Mouse (Mus musculus) myocyte (in vitro differentiated cells): ENCODE results near the gene Tnni2. TPM values are rescaled to one million over a fixed set of nuclear protein-coding genes. Genes with fewer than 3 reads are reported as not detected.

Experiments
- H3K27me3 ChIP-seq: one replicate; pipeline ENCODE4 v1.6.1; 2011; ENCODE audit not compliant: control insufficient read depth, insufficient read depth, insufficient read length
- H3K36me3 ChIP-seq: one replicate; pipeline ENCODE4 v1.6.1; 2011; ENCODE audit not compliant: control insufficient read depth, insufficient read depth
- H3K4me2 ChIP-seq: one replicate; pipeline ENCODE4 v1.6.1; 2011; ENCODE audit warnings: low read depth, control low read depth
- H3K4me3 ChIP-seq: one replicate; pipeline ENCODE4 v1.5.1; 2011; ENCODE audit warnings: mild to moderate bottlenecking, control low read depth, moderate library complexity
- H3K79me2 ChIP-seq: one replicate; pipeline ENCODE4 v1.6.1; 2011; ENCODE audit not compliant: control insufficient read depth, insufficient read depth
- H3ac ChIP-seq: one replicate; pipeline ENCODE4 v1.6.1; 2011; ENCODE audit not compliant: control insufficient read depth, insufficient read length
- CEBPB ChIP-seq: IDR thresholded peaks from 2 replicates; pipeline ENCODE4 v1.6.1; 2011; ENCODE audit warnings: mild to moderate bottlenecking, moderate library complexity; ENCODE audit not compliant: poor library complexity, insufficient read depth, severe bottlenecking
- E2F4 ChIP-seq: IDR thresholded peaks from one replicate; pipeline ENCODE4 v1.6.1; 2011; ENCODE audit warnings: mild to moderate bottlenecking, control low read depth, moderate library complexity; ENCODE audit not compliant: insufficient read depth
- MAX ChIP-seq: IDR thresholded peaks from one replicate; pipeline ENCODE4 v1.6.1; 2011; ENCODE audit warnings: low read depth, mild to moderate bottlenecking, control low read depth
- MYOD1 ChIP-seq, 3 experiments: IDR thresholded peaks; one replicate each; pipeline ENCODE4 v1.6.1; 2011; ENCODE audit warnings: control low read depth in 2 of 3, low read depth in 2 of 3, mild to moderate bottlenecking in 2 of 3, moderate library complexity in 1 of 3; ENCODE audit not compliant: insufficient read length in 2 of 3, control insufficient read depth in 1 of 3
- MYOG ChIP-seq, 3 experiments: IDR thresholded peaks; one replicate each; pipeline ENCODE4 v1.6.1; 2011; ENCODE audit warnings: control low read depth in 2 of 3, low read depth in 2 of 3, mild to moderate bottlenecking in 2 of 3; ENCODE audit not compliant: insufficient read length in 2 of 3, control insufficient read depth in 1 of 3, insufficient read depth in 1 of 3
- POLR2A ChIP-seq: IDR thresholded peaks from one replicate; pipeline ENCODE4 v1.6.1; 2011; ENCODE audit warnings: low read depth, mild to moderate bottlenecking, control low read depth, moderate library complexity; ENCODE audit not compliant: insufficient read length
- POLR2AphosphoS2 ChIP-seq: IDR thresholded peaks from one replicate; pipeline ENCODE4 v1.6.1; 2011; ENCODE audit warnings: low read depth, control low read depth; ENCODE audit not compliant: insufficient read length
- REST ChIP-seq: IDR thresholded peaks from one replicate; pipeline ENCODE4 v1.6.1; 2011; ENCODE audit warnings: mild to moderate bottlenecking, control low read depth, moderate library complexity; ENCODE audit not compliant: insufficient read depth, insufficient read length
- SRF ChIP-seq: IDR thresholded peaks from one replicate; pipeline ENCODE4 v1.6.1; 2011; ENCODE audit warnings: low read depth; ENCODE audit not compliant: control insufficient read depth, insufficient read length
- TCF12 ChIP-seq: IDR thresholded peaks from one replicate; pipeline ENCODE4 v1.6.1; 2011; ENCODE audit warnings: mild to moderate bottlenecking, control low read depth; ENCODE audit not compliant: poor library complexity, insufficient read depth, severe bottlenecking
- TCF3 ChIP-seq: IDR thresholded peaks from one replicate; pipeline ENCODE4 v1.6.1; 2011; ENCODE audit warnings: low read depth, control low read depth; ENCODE audit not compliant: insufficient read length
- USF1 ChIP-seq: IDR thresholded peaks from one replicate; pipeline ENCODE4 v1.6.1; 2011; ENCODE audit warnings: low read depth, mild to moderate bottlenecking, control low read depth, moderate library complexity
- polyA plus RNA-seq: library from polyadenylated mRNA; unstranded; fragments of >200 nt; fragmentation: generic; extraction: Trizol; gene quantifications from one replicate; pipeline ENCODE4 v1.2.1, GENCODE M21; 2012; ENCODE audit warnings: missing spikeins

Tnni2 gene
- polyA plus RNA-seq, 1 experiment: 3,238 TPM

DNA sequence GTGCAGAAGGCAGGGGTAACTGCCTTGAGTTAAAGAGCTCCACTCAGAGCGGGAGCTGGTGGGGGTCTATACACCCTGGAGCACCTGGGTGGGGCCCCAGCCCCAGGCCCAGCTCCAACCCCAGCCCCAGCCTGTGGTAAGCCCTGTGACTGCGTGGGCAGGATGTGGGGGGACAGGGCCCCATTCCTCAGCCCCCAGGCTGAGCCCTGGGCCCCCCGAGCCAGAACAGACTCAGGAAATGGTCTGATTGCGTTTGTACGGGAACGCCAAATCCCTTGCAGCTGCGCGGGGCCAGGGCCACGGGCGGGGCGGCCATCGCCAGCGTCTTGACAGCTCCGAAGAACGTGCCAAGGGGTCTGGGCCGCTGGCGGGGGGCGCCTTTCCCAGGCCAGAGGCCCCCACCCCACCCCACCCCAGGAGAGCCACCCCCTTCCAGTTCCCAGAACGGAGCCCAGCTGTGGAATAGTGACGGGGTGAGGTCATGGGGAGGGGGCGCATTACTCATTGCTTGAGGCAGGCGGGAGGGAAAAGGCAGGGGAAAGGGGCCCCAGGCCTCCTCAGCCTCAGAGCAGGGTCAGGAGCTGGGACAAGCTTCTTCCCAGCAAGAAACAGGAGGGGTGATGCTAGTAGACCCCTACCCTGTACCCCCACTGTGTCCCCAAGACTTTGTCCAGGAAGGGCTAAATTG lies 40.1 kb downstream of the Tnni2 start:
- Histone ChIP-seq H3K4me3 (no peak overlapping the region), H3K79me2 (peaks cover 53% of the 10 kb centered on the region), H3K27me3 (no peaks in the 10 kb centered on the region), H3ac (no peak overlapping the region), H3K4me2 (peak overlapping the region; percentile 94), H3K36me3 (peaks cover 25% of the 10 kb centered on the region)
- TF ChIP-seq CEBPB (no peak), POLR2AphosphoS2 (no peak), TCF12 (no peak), MYOG (IDR thresholded peaks at IDR 0.05; ENCODE audit: control insufficient read depth in 1 of 3, insufficient read depth in 1 of 3, insufficient read length in 2 of 3, low read depth in 2 of 3) (peak in 1 of 3 experiments; percentile 44), SRF (no peak), E2F4 (no peak), MYOD1 (IDR thresholded peaks at IDR 0.05; ENCODE audit: control insufficient read depth in 1 of 3, insufficient read length in 2 of 3, low read depth in 2 of 3) (peak in 1 of 3 experiments; percentile 60), TCF3 (no peak)

DNA sequence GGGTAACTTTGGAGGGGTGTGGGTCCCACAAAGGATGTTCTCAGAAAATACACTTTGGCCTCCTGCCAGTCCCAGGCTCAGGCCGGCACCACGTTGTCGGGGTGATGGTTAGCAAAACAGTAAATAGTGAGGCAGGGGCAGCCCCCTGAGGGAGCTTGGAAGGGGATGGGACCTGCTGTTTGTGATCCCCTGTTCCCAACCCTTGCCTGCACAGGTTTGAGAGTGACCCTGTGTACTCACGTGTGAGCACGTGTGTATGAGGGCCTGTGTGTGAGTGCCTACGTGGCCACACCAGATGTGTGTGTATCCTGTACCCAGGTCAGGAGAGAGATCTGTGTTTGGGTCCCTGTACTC lies 40.6 kb downstream of the Tnni2 start:
- Histone ChIP-seq H3K27me3 (no peaks in the 10 kb centered on the region), H3K4me3 (no peak overlapping the region), H3K36me3 (peaks cover 27% of the 10 kb centered on the region), H3ac (no peak overlapping the region), H3K79me2 (peaks cover 48% of the 10 kb centered on the region), H3K4me2 (no peak overlapping the region)
- no peak for TF ChIP-seq E2F4
- peak; percentile 54 for TF ChIP-seq POLR2AphosphoS2
- TF ChIP-seq MAX: no peak
- TF ChIP-seq POLR2A: peak; percentile 56
- no peak for TF ChIP-seq TCF3

DNA sequence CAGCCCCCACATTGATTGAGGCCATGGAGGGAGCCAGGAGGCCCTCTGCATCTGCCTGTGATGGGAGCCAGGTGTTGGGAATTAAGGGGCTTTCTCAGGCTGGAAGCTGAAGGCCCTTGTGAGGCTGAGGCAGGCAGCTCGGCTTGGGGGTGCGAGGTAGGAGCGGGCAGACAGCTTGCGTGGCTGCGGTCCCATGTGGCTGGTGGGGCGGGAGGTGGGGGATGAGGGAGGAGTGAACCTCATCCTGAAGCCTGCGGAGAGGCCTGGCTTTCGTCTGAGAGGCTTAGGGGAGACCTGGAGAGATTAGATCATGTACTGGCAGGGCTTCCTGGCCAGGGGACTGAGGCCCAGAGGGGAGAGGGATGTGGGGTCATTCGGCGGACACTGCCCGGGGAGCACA lies 41.5 kb downstream of the Tnni2 start:
- no peak overlapping the region for H3ac ChIP-seq
- H3K4me2 ChIP-seq: no peak overlapping the region

DNA sequence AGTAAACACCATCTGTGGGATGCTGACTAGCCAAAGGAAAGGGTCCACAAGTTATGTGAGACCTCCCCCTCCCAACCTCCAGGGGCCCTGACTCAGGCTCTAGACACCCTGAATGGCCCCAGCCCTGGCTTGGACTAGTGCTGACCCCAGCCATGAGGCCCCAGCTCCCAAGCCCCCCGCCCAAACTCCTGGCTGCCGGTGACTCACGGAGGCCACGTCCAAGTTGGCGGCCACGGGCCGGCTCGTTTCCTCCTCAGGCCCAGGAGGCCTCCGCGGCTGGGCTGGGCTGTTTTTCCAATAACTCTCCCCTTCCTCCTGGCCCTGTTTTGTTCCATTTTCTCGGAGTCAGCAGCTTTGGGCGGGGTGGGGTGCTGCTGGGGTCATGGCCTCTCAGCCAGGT lies 43.2 kb downstream of the Tnni2 start:
- H3ac ChIP-seq: no peak overlapping the region

More for the DNA sequence above, 41.5 kb downstream of the Tnni2 start:
- TF ChIP-seq POLR2A (peak; percentile 29), E2F4 (no peak)
- Histone ChIP-seq H3K79me2 (peaks cover 39% of the 10 kb centered on the region), H3K27me3 (no peaks in the 10 kb centered on the region), H3K4me3 (no peak overlapping the region), H3K36me3 (peaks cover 34% of the 10 kb centered on the region)

DNA sequence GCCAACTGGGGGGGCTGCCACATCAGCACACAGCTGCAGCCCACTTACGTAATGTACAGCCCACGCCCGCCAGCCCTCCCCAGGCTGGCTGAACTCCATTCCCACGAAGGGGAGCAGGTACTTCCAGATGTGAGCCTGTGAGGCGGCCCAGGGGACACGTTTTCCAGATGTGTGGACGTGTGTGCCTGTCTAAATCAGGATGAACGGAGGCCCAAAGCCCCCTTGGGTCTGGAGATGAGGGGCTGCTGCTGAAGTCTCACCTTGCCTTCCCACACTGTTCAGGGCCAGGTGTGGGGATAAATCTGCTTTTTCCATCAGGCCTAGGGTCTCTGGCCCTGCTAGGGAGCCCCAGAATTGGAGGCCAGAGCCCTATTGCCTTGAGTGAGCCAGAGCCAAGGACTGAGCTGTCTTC lies 45.1 kb downstream of the Tnni2 start:
- no peak overlapping the region for H3K4me3 ChIP-seq
- peaks cover 54% of the 10 kb centered on the region for H3K36me3 ChIP-seq
- no peak overlapping the region for H3K4me2 ChIP-seq

More for the DNA sequence above, 43.2 kb downstream of the Tnni2 start:
- no peak for TF ChIP-seq CEBPB
- TF ChIP-seq MYOD1 (IDR thresholded peaks at IDR 0.05; ENCODE audit: control insufficient read depth in 1 of 3, insufficient read length in 2 of 3, low read depth in 2 of 3): no peak
- no peak for TF ChIP-seq MAX
- no peak for TF ChIP-seq MYOG (IDR thresholded peaks at IDR 0.05; ENCODE audit: control insufficient read depth in 1 of 3, insufficient read depth in 1 of 3, insufficient read length in 2 of 3, low read depth in 2 of 3)
- no peak for TF ChIP-seq E2F4
- no peak for TF ChIP-seq SRF
- no peak for TF ChIP-seq TCF12
- TF ChIP-seq POLR2AphosphoS2: no peak
- no peak for TF ChIP-seq REST
- TF ChIP-seq TCF3: no peak
- no peak for TF ChIP-seq USF1
- Histone ChIP-seq H3K4me3 (no peak overlapping the region), H3K36me3 (peaks cover 39% of the 10 kb centered on the region), H3K27me3 (no peaks in the 10 kb centered on the region), H3K79me2 (peaks cover 22% of the 10 kb centered on the region), H3K4me2 (no peak overlapping the region)

More for the DNA sequence above, 45.1 kb downstream of the Tnni2 start:
- Histone ChIP-seq H3K79me2 (peaks cover 8% of the 10 kb centered on the region), H3K27me3 (no peaks in the 10 kb centered on the region), H3ac (no peak overlapping the region)
- peak; percentile 44 for TF ChIP-seq POLR2AphosphoS2
- no peak for TF ChIP-seq CEBPB
- no peak for TF ChIP-seq E2F4
- TF ChIP-seq MYOD1 (IDR thresholded peaks at IDR 0.05; ENCODE audit: control insufficient read depth in 1 of 3, insufficient read length in 2 of 3, low read depth in 2 of 3): no peak
- no peak for TF ChIP-seq USF1
- no peak for TF ChIP-seq TCF3
